In genomic region chr17:63326227-63326626, GRCm38 (mm10) we compare ENCODE assay signal across 18 mouse cellular contexts.
"Had no signal": no experiment of that assay in that cellular context is flagged by ENCODE, and none has a peak within 500 bp of the region (broad histone marks: within the 10 kb centered on the region; RNA-seq: fewer than 3 reads in every experiment).

No protein-coding gene starts in this region.

- H3K27ac ChIP-seq: limb, embryonic 12.5 days; limb, embryonic 15.5 days; liver, embryonic 14.5 days; lung, embryonic 15.5 days; midbrain, embryonic 10.5 days had no signal

- DNase-seq: kidney, adult 18-20 months; kidney, adult 9 months; kidney, postnatal 14 days; kidney, postnatal 4 days; left cerebral cortex, postnatal 4 days; liver, postnatal 0 days; lung, postnatal 10 days; lung, postnatal 36 days; midbrain, embryonic 14.5 days; thymus, adult 2 months; thymus, postnatal 14 days had no signal

- H3K9ac ChIP-seq: limb, embryonic 12.5 days; limb, embryonic 15.5 days; liver, embryonic 14.5 days; liver, postnatal 0 days; lung, embryonic 15.5 days had no signal

- H3K4me2 ChIP-seq: limb, embryonic 12.5 days; limb, embryonic 15.5 days; liver, embryonic 11.5 days; lung, embryonic 15.5 days had no signal

- ATAC-seq: liver, postnatal 0 days had no signal

- H3K4me3 ChIP-seq: limb, embryonic 12.5 days; limb, embryonic 15.5 days; lung, embryonic 15.5 days; megakaryocyte, embryonic 14.5 days; midbrain, embryonic 10.5 days had no signal

- H3K4me1 ChIP-seq: limb, embryonic 15.5 days had no signal

- H3K27me3 ChIP-seq: limb, embryonic 12.5 days; limb, embryonic 15.5 days; lung, embryonic 15.5 days; megakaryocyte, embryonic 14.5 days had no signal

- H3K36me3 ChIP-seq: limb, embryonic 12.5 days; limb, embryonic 15.5 days; lung, embryonic 15.5 days; midbrain, embryonic 10.5 days had no signal

- H3K9me3 ChIP-seq: limb, embryonic 12.5 days; limb, embryonic 15.5 days; lung, embryonic 15.5 days; megakaryocyte, embryonic 14.5 days; midbrain, embryonic 10.5 days had no signal
